Mouse (Mus musculus): ENCODE data around the gene Gm8909.

GRCm38 (mm10) chr17:36187540-36187939 lies 19.2 kb upstream of the Gm8909 start:
- no peak for TF ChIP-seq IRF4 (IDR thresholded peaks at IDR 0.05; ENCODE audit: low read depth, low read length)
- no peak for TF ChIP-seq TCF12 (IDR thresholded peaks at IDR 0.05; ENCODE audit: low read depth, low read length)
- TF ChIP-seq MEF2A (IDR thresholded peaks at IDR 0.05; ENCODE audit: borderline replicate concordance, low read depth, low read length), result no peak

Measured in CH12.LX (cell line).